Mouse (Mus musculus): ENCODE measurements around the gene Asb11. TPM values are rescaled to one million over a fixed set of nuclear protein-coding genes. Genes with fewer than 3 reads are reported as not detected.

The Asb11 gene
- polyA plus RNA-seq, 1 experiment from 2014 or later, result 1.3 TPM

DNA sequence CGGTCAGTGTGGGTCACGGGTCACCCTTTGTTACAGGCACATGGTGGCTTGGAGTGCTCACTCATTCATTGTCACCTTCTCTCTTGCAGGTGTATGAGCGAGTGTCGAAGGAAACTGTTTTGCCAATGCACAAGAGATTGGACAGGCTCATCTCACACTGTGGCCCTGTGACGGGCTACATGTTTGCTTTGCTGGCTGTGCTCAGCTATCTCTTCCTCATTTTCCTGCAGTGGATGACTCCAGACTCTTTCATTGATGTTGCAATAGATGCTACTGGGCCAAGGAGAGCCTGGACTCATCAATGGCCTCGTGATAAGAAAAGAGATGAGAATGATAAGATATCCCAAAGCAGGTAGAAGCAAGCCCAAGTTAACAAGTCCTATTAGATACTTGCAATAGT, 5.3 kb upstream of the Asb11 start:
- Histone ChIP-seq H3K27me3 (ENCODE audit: control insufficient read depth, insufficient read depth, low read length) (no peaks in the 10 kb centered on the region), H3K27ac (ENCODE audit: low read depth, low read length) (no peak overlapping the region), H3K9me3 (replicated peaks; ENCODE audit: control insufficient read depth, low read length) (no peaks in the 10 kb centered on the region), H3K4me2 (no peak overlapping the region), H3K9ac (ENCODE audit: low read depth, low read length) (no peak overlapping the region), H3K4me1 (ENCODE audit: control insufficient read depth, insufficient read depth, low read length) (no peaks in the 10 kb centered on the region), H3K36me3 (ENCODE audit: control insufficient read depth, insufficient read depth, low read length) (no peaks in the 10 kb centered on the region; the same call in 1 of the 2 replicates), H3K4me3 (ENCODE audit: low read depth, low read length) (no peak overlapping the region)
- 86% methylated on average over 6 of the region's 6 CpGs for WGBS (ENCODE audit: insufficient replicate concordance)
- ATAC-seq (replicated peaks; ENCODE audit: insufficient number of reproducible peaks, low FRiP score, low TSS enrichment), result no peak

DNA sequence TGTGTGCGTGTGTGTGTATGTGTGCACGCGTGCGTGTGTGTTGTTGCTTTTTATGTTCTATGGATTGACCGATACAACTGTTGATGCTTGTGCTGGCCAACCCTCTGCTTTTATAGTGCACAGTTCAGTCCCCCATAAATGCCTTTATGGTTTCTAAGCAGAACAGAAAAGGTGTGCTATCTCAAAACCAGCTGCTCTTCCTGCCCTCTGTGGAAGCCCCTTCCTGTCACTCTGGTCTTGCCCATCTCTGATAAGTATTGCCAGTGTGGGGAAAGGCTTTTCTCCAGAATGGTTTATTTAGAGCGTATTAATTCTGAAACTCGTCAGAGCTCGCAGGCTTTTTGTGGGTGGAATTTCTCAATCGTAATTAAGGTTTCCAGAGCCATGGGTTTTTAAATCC, 4.1 kb upstream of the Asb11 start:
- Histone ChIP-seq H3K4me3 (ENCODE audit: low read depth, low read length) (no peak overlapping the region), H3K27me3 (ENCODE audit: control insufficient read depth, insufficient read depth, low read length) (no peaks in the 10 kb centered on the region), H3K4me2 (no peak overlapping the region), H3K36me3 (ENCODE audit: control insufficient read depth, insufficient read depth, low read length) (no peaks in the 10 kb centered on the region; the same call in 1 of the 2 replicates), H3K27ac (ENCODE audit: low read depth, low read length) (no peak overlapping the region), H3K4me1 (ENCODE audit: control insufficient read depth, insufficient read depth, low read length) (no peaks in the 10 kb centered on the region), H3K9me3 (replicated peaks; ENCODE audit: control insufficient read depth, low read length) (no peaks in the 10 kb centered on the region), H3K9ac (ENCODE audit: low read depth, low read length) (no peak overlapping the region)
- WGBS (ENCODE audit: insufficient replicate concordance), result 94% methylated on average over 9 of the region's 9 CpGs
- ATAC-seq (replicated peaks; ENCODE audit: insufficient number of reproducible peaks, low FRiP score, low TSS enrichment), result no peak

DNA sequence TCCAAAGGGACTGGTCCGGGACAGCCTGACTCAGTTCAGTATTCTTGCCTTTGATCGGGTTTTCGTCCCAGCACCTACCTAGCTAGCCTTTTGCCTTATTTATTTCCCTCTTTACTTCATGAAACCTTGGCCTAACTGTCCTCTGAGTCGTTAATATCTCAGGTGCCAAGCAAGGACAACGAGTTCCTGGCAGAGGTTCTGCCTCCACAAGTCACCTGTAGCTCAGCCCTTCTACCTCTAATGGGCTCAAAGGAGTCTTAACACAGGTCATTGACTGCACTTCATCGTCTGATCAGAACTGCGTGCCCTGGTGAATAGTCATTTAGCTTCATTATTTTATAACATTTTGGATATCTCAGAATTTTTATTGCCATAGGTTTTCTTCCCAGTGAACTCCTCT, 2.7 kb downstream of the Asb11 start:
- H3K9ac ChIP-seq (ENCODE audit: low read depth, low read length), result no peak overlapping the region

DNA sequence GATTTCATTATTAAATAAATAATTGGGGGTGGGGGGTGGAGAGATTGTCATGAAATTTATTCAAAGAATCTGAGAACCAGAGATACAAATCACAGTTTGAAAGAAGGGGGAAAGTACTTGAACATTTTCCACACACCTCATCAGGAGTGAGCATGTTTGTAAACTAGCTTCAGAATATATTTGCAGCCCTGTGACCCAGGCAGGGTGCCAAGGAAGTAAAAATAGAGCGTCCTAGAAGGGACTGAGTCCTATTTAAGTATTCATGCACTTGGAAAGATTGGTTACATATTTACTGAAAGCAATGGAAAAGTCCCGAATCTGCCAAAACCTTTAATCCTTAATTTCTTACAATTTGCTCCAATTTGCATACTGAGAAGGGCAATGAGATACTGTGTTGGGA, 3.3 kb downstream of the Asb11 start:
- no peak for ATAC-seq (replicated peaks; ENCODE audit: insufficient number of reproducible peaks, low FRiP score, low TSS enrichment)
- H3K27me3 ChIP-seq (ENCODE audit: control insufficient read depth, insufficient read depth, low read length), result no peaks in the 10 kb centered on the region
- no peak overlapping the region for H3K4me3 ChIP-seq (ENCODE audit: low read depth, low read length)
- no peak overlapping the region for H3K4me2 ChIP-seq
- H3K36me3 ChIP-seq (ENCODE audit: control insufficient read depth, insufficient read depth, low read length), result no peaks in the 10 kb centered on the region
- H3K9ac ChIP-seq (ENCODE audit: low read depth, low read length), result no peak overlapping the region
- 0 out of 2 replicates have a peak overlapping the region, but pooled peaks have one; percentile 35 for H3K27ac ChIP-seq (ENCODE audit: low read depth, low read length)
- no peaks in the 10 kb centered on the region for H3K9me3 ChIP-seq (replicated peaks; ENCODE audit: control insufficient read depth, low read length)
- WGBS (ENCODE audit: insufficient replicate concordance), result 61% methylated on average over 2 of the region's 2 CpGs
- H3K4me1 ChIP-seq (ENCODE audit: control insufficient read depth, insufficient read depth, low read length), result no peaks in the 10 kb centered on the region

More for the DNA sequence above, 2.7 kb downstream of the Asb11 start:
- Histone ChIP-seq H3K36me3 (ENCODE audit: control insufficient read depth, insufficient read depth, low read length) (no peaks in the 10 kb centered on the region), H3K4me2 (no peak overlapping the region), H3K4me1 (ENCODE audit: control insufficient read depth, insufficient read depth, low read length) (no peaks in the 10 kb centered on the region), H3K27me3 (ENCODE audit: control insufficient read depth, insufficient read depth, low read length) (no peaks in the 10 kb centered on the region), H3K27ac (ENCODE audit: low read depth, low read length) (no peak overlapping the region), H3K4me3 (ENCODE audit: low read depth, low read length) (no peak overlapping the region), H3K9me3 (replicated peaks; ENCODE audit: control insufficient read depth, low read length) (no peaks in the 10 kb centered on the region)
- 76% methylated on average over 7 of the region's 7 CpGs for WGBS (ENCODE audit: insufficient replicate concordance)
- ATAC-seq (replicated peaks; ENCODE audit: insufficient number of reproducible peaks, low FRiP score, low TSS enrichment), result no peak

DNA sequence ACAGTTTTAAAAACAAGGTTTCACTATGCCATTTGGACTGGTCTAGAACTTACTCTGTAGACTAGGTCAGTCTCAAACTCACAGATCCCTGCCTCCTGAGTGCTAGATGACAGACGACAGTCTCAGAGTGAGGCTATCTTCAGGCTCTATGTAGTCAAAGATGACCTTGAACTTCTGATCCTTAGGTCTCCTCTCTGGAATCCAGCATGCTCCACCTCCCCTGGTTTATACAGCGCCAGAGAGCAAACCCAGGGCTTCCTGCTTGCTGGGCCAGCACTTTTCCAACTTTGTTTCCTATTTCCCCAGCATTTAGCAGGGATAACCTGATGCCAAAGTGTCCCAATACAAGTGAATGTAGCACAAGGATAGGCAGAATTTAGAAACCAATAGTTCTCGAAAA, 3.9 kb downstream of the Asb11 start:
- Histone ChIP-seq H3K36me3 (ENCODE audit: control insufficient read depth, insufficient read depth, low read length) (no peaks in the 10 kb centered on the region), H3K4me3 (ENCODE audit: low read depth, low read length) (no peak overlapping the region), H3K9me3 (replicated peaks; ENCODE audit: control insufficient read depth, low read length) (no peaks in the 10 kb centered on the region), H3K9ac (ENCODE audit: low read depth, low read length) (no peak overlapping the region), H3K27me3 (ENCODE audit: control insufficient read depth, insufficient read depth, low read length) (no peaks in the 10 kb centered on the region), H3K4me2 (no peak overlapping the region), H3K4me1 (ENCODE audit: control insufficient read depth, insufficient read depth, low read length) (no peaks in the 10 kb centered on the region), H3K27ac (ENCODE audit: low read depth, low read length) (0 out of 2 replicates have a peak overlapping the region, but pooled peaks have one; percentile 35)
- 69% methylated on average over 3 of the region's 3 CpGs for WGBS (ENCODE audit: insufficient replicate concordance)
- no peak for ATAC-seq (replicated peaks; ENCODE audit: insufficient number of reproducible peaks, low FRiP score, low TSS enrichment)

DNA sequence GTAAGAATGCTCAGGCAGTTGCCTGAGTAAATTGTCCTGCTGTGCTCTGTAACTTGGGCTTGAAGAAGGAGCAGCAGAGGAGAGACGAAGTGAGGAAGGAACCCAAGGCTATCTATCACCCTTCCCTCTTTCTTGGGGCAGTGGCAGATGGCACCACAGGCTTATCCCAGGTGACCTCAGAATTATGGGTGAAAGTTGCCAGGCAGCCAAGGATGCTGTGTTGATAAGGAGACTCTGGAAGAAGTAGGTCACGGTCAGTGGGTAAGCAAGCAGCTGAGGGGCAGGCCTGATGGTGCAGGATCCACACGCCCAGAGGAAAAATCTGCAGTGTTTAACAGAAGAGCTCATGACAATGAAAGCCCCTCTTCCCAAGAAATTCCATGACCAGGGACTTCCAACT, 4.5 kb downstream of the Asb11 start:
- H3K27ac ChIP-seq (ENCODE audit: low read depth, low read length), result no peak overlapping the region
- H3K36me3 ChIP-seq (ENCODE audit: control insufficient read depth, insufficient read depth, low read length), result no peaks in the 10 kb centered on the region
- H3K4me3 ChIP-seq (ENCODE audit: low read depth, low read length), result no peak overlapping the region
- H3K4me2 ChIP-seq, result no peak overlapping the region
- no peaks in the 10 kb centered on the region for H3K27me3 ChIP-seq (ENCODE audit: control insufficient read depth, insufficient read depth, low read length)
- H3K9me3 ChIP-seq (replicated peaks; ENCODE audit: control insufficient read depth, low read length), result no peaks in the 10 kb centered on the region
- no peak overlapping the region for H3K9ac ChIP-seq (ENCODE audit: low read depth, low read length)
- H3K4me1 ChIP-seq (ENCODE audit: control insufficient read depth, insufficient read depth, low read length), result no peaks in the 10 kb centered on the region
- 73% methylated on average over 3 of the region's 3 CpGs for WGBS (ENCODE audit: insufficient replicate concordance)
- no peak for ATAC-seq (replicated peaks; ENCODE audit: insufficient number of reproducible peaks, low FRiP score, low TSS enrichment)

DNA sequence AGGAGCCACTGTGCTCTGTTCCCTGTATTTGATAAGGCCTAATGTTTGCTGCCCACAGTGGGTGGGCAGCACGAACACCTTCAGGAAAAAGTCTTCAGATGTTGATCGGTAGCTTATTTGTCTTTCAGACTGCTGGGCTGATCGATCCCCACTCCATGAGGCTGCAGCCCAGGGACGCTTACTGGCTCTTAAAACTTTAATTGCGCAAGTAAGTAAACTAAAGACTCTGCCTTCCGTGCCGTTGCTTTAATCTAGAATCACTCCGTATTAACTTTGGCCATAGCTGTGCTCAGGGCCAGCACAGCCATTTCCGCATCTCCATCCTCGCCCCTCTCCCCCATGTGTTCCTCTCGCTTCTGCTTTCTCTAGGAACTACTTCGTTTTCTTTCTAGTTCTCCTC, 8.8 kb downstream of the Asb11 start:
- H3K36me3 ChIP-seq (ENCODE audit: control insufficient read depth, insufficient read depth, low read length), result no peaks in the 10 kb centered on the region
- ATAC-seq (replicated peaks; ENCODE audit: insufficient number of reproducible peaks, low FRiP score, low TSS enrichment), result no peak
- H3K4me1 ChIP-seq (ENCODE audit: control insufficient read depth, insufficient read depth, low read length), result no peaks in the 10 kb centered on the region
- WGBS (ENCODE audit: insufficient replicate concordance), result 78% methylated on average over 12 of the region's 12 CpGs
- no peak overlapping the region for H3K4me2 ChIP-seq
- no peaks in the 10 kb centered on the region for H3K27me3 ChIP-seq (ENCODE audit: control insufficient read depth, insufficient read depth, low read length)
- no peaks in the 10 kb centered on the region for H3K9me3 ChIP-seq (replicated peaks; ENCODE audit: control insufficient read depth, low read length)
- H3K4me3 ChIP-seq (ENCODE audit: low read depth, low read length), result no peak overlapping the region
- no peak overlapping the region for H3K9ac ChIP-seq (ENCODE audit: low read depth, low read length)
- H3K27ac ChIP-seq (ENCODE audit: low read depth, low read length), result no peak overlapping the region

DNA sequence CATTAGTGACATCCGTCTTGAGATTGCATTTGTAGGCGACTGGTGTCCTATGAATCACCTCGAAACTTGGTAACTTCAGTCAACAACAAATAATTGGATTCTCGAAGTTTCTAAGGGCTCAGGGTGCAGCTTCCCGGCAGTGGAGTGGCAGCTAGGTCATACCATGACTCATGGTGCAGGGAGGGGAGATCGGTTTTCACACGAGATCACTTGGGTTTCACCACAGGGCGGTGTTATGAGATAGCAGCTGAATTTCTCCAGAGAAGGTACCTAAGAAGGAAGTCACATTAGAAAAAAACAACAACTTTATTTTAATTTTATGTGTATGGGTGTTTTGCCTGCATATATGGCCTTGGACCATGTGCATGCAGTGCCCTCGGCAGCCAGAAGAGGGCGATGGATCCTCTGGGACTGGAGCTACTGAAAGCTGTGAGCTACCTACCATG, 9.3 kb downstream of the Asb11 start:
- no peak overlapping the region for H3K9ac ChIP-seq (ENCODE audit: low read depth, low read length)
- no peaks in the 10 kb centered on the region for H3K9me3 ChIP-seq (replicated peaks; ENCODE audit: control insufficient read depth, low read length)
- no peaks in the 10 kb centered on the region for H3K4me1 ChIP-seq (ENCODE audit: control insufficient read depth, insufficient read depth, low read length)
- H3K36me3 ChIP-seq (ENCODE audit: control insufficient read depth, insufficient read depth, low read length), result no peaks in the 10 kb centered on the region
- H3K4me3 ChIP-seq (ENCODE audit: low read depth, low read length), result no peak overlapping the region
- H3K27ac ChIP-seq (ENCODE audit: low read depth, low read length), result no peak overlapping the region
- H3K4me2 ChIP-seq, result no peak overlapping the region
- no peak for ATAC-seq (replicated peaks; ENCODE audit: insufficient number of reproducible peaks, low FRiP score, low TSS enrichment)
- WGBS (ENCODE audit: insufficient replicate concordance), result 72% methylated on average over 10 of the region's 10 CpGs
- H3K27me3 ChIP-seq (ENCODE audit: control insufficient read depth, insufficient read depth, low read length), result no peaks in the 10 kb centered on the region

DNA sequence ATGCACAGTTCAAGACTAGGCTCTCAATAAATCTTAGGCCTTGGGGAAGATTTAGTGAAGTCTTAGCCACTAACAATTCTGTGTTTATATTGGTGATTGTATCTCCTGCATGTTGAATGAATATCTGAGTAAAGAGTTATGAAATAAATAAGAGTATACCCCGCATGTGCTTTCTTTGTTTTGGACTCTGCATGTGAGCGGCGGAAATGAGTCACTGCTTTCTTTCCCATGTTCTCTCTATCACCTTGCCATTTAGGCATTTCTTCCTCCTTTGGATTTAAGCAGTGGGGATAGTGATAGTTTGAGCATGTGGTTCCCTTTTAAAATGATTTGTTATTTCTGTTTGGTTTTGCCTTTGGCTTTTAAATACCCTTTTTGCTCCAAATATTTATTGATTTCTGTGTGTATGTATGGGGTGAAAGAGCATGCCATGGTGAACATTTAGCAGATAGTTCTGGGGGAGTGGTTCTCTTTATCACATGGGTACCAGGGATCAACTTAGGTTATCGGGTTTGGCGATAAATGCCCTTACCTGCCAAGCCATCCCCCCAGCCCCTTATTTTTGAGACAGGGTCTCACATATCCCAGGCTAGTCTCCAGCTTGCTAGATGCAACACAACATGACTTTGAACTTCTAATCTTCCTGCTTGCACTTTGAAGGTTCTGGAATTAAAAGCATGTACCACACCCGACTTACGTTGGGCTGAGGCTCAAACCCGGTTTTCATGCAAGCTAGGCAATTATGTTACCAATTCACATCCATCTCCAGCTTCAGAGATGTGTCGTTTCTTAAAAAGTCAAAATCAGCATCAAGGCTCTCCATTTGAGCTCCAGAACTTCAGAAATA, 10.3 kb downstream of the Asb11 start:
- H3K9ac ChIP-seq (ENCODE audit: low read depth, low read length), result no peak overlapping the region
- no peak for ATAC-seq (replicated peaks; ENCODE audit: insufficient number of reproducible peaks, low FRiP score, low TSS enrichment)
- no peaks in the 10 kb centered on the region for H3K4me1 ChIP-seq (ENCODE audit: control insufficient read depth, insufficient read depth, low read length)
- no peak overlapping the region for H3K27ac ChIP-seq (ENCODE audit: low read depth, low read length)
- no peaks in the 10 kb centered on the region for H3K27me3 ChIP-seq (ENCODE audit: control insufficient read depth, insufficient read depth, low read length)
- H3K9me3 ChIP-seq (replicated peaks; ENCODE audit: control insufficient read depth, low read length), result no peaks in the 10 kb centered on the region
- H3K4me2 ChIP-seq, result no peak overlapping the region
- no peak overlapping the region for H3K4me3 ChIP-seq (ENCODE audit: low read depth, low read length)
- WGBS (ENCODE audit: insufficient replicate concordance), result 82% methylated on average over 9 of the region's 9 CpGs
- no peaks in the 10 kb centered on the region for H3K36me3 ChIP-seq (ENCODE audit: control insufficient read depth, insufficient read depth, low read length)
